ENCODE assay signal across 1 mouse cellular context in the genomic region with DNA sequence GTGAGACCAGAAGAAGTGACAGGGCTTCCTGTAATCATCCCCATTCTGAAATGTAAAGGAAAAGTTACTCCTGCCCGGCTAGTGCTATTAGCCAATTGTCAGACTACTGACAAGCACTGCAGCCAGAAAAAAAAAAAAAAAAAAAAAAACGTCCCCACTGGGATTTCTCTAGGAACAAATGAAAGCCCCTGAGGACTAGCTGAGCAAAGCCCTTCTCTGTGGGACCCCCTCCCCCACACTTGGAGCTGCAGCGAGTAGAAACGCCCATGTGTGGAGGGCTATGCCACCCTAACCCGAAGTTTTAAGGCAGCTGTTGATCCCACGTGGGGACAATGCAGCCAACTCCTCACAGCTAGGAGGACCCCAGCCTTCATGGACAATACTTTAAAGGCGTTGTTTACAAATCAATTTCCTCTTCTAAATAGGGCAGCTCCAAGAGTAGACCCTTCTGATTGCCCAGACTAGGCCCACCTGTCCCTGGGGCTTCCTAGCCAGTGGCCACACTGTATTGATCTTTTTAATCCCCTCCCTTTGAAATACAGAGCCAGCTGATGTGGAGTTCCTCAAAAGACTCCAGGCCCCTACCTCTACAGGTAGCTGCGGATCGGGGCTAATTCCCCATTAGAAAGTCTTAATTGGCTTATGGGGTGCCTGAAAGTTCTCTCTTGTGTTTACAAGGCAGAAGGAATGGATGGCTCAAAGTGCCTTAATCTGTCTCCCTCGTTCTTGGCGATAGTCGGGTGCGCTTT.
TF ChIP-seq lines count a peak whose summit lies in the region.

No protein-coding gene starts in this region.

TF ChIP-seq in CH12.LX, 34 proteins besides CTCF, POLR2A, EP300 and RAD21:
- TF ChIP-seq KAT2A (IDR thresholded peaks at IDR 0.05; ENCODE audit: insufficient replicate concordance, low read length) (no peak), ZNF384 (IDR thresholded peaks at IDR 0.05; ENCODE audit: low read depth, low read length) (peak; percentile 68)
